Mouse (Mus musculus): Measurements from ENCODE around the gene Acot7.

Gene Acot7

DNA sequence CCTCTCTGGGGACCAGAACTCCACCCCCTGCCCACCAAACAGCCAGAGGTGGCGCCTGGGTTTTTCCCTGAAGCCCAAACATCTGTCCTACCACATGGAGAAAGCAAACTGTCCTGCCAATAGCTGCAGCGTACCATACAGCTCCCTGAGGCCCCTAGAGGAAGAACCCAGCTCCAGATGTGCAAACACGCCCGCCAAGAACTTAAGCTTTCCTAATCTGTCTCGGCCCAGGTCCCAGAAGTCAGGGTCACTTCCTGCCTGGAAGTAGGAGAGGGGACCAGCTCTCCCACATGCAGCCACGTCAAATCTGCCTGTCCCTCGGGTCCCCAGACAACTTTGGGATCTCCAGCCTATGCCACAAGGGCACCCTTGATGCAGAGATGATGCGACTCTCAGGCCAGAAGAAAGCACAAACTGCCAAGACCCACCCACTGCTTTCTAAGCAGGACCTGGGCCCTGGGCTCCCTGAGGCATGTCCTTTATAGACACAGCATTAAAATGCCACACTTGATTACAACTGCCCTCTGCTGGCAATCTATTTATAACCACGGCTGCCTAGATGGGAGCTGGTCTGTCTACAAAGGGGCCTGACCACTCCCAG lies 94.6 kb downstream of the Acot7 start:
- DNase-seq (ENCODE audit: low spot score in 2 of 2): no peak

DNA sequence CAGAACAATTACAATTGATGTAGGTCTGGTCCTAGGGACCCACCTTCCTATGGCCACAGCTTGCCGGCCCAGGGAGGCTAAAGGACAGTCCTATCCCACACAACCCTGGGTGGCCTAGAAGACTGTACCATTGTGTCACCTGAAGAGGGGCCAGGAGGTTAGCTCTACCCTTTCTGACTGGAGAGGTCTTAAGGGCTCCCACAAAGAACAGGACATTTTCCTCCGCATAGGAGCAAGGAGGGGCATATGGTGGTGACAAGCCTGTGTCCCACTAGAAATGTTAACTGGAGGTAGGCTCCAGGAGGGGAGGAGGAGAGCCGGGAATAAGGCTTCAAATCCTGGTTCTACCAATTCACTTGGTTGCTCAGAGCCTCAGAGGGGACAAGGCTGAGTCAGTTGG lies 95.3 kb downstream of the Acot7 start:
- no peak for DNase-seq (ENCODE audit: low spot score in 2 of 2)

DNA sequence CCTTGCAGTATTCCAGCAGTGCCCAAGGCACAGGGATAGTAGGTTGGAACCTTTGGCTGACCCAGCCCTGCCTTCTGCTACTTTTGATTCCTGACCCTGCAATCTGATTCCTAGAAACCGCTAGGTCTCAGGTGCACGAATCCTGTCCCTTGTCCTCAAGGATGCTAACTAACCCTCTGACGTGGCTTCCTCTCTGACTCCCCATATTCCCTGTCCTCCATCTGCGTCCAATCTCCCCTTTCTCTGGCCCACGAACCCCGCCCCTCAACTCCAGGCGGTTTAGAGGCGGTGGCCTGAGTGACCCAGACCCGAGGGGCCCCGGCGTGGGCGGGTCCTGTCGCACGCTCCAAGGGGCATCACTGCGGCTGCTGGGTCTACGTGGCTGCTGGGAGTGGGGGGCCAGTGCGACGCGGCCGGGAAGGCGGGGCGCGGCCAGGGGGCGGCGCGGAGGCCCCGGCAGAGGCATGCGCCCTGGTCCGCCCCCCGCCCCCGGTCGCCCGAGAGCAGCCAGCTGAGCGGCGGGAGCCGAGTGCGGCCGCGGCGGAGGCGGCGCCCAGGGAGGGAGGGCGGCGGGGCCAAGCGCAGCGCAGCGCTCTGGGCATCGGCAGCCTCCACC lies 95.8 kb downstream of the Acot7 start, which contains the start of gene Gpr153:
Gene Gpr153, plus strand, starts transcription at position 612 of the 616 bp plus-strand sequence.
- no peak for DNase-seq (ENCODE audit: low spot score in 2 of 2)

DNA sequence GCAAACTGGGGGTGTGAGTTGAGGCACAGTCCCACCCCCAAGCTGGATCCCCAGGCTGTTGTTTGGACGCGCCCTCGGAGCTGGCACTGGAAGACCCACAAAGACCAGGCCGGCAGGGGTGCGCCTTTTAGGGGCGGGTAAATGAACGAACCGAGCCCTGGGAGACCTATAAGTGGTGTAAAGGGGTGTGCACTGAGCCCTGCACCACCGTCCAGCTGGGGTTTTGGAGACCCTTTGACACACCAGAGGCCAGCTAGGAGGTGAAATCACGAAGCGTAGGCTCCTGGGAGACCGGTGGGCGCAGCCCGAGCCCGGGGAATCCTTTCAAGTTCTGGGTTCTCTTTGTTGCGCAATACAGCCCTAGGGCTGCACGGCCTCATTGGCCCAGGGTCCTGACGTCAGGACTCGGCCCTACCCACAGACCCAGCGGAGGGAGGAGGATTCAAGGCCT lies 96.8 kb downstream of the Acot7 start:
- DNase-seq (ENCODE audit: low spot score in 2 of 2): no peak

DNA sequence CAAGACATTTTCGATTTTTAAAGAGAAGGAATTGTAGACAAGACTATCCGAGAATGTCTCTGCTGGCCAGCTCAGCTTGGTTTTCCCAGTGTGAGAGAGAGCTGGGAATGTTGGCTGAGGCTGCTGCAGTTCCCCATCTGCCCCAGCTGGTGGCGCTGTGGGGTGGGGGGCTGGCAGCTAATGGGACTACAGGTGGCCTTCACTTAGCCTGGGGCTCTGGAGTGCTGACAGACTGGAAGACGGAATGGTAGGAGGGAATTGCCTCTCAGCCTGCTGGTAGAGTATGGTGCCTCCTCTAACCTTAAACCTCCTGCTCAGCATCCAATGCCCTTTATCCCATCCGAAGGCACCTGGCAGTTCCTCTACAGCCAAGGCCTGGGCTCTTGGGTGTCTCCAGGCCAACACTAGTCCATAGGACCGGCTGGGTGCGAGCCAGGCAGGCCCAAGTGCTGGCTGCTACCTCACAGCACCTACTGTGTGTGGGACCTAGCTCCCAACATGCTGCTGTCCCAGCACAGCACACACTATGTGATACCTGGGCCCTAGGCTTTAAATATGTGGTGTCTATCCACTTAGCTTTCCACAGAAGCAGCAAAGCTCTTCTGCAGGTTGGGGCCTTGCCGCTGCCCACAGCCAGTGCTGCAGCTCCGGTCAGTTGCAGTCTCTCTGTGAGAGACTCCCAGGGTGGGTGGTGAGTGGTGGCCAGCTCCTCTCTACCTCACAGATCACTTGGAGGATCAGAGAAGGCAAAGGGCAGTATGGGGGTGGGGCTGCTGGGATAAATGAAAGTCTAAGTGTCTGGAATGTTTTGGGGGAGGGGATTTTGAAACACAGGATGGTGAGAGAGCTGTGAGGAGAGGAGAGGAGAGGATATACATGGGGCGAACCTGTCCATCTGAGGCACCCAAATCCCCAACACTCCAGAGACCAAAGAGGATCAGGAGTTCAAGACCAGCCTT lies 98.7 kb downstream of the Acot7 start:
- DNase-seq (ENCODE audit: low spot score in 2 of 2): no peak

DNA sequence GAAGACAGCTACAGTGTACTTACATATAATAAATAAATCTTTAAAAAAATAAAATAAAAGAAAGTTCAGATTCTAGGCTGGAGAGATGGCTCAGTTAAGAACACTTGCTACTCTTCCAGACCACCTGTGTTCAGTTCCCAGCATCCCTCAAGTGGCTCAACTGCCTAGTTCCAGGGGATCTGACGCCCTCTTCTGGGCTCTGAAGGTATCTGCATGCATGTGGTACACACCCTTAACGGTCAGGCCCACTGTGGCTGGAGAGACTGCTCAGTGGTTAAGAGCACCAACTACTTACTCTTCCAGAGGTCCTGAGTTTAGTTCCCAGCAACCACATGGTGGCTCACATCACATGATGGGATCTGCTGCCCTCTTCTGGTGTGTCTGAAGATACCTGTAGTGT lies 100.0 kb downstream of the Acot7 start:
- no peak for DNase-seq (ENCODE audit: low spot score in 2 of 2)

DNA sequence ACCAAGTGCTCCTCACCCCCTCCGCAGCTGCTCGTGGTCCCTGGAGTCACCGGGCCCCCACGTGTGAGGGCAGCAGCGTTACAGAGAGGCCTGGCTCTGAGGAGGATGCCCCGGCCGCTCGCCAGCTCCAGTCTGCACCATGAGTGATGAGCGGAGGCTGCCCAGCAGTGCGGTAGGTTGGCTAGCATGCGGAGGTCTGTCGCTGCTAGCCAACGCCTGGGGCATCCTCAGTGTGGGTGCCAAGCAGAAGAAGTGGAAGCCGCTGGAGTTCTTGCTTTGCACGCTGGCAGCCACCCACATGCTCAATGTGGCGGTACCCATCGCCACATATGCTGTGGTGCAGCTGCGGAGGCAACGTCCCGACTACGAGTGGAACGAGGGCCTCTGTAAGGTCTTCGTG lies 101.1 kb downstream of the Acot7 start:
- no peak for DNase-seq (ENCODE audit: low spot score in 2 of 2)

DNA sequence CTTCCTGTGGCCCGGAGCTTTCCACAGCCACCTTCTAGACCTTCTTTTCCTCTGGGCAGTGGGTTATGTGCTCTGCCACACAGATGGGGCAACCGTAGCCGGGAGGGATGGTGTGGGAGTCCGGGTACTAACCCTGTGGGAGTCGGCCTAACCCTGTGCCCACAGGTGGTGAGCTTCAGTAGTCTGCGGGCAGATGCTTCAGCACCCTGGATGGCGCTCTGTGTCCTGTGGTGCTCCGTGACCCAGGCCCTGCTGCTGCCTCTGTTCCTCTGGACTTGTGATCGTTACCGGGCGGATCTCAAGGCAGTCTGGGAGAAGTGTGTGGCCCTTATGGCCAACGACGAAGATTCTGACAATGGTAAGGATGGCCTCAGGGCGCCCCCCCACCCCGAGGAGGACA lies 103.7 kb downstream of the Acot7 start:
- DNase-seq (ENCODE audit: low spot score in 2 of 2): no peak

DNA sequence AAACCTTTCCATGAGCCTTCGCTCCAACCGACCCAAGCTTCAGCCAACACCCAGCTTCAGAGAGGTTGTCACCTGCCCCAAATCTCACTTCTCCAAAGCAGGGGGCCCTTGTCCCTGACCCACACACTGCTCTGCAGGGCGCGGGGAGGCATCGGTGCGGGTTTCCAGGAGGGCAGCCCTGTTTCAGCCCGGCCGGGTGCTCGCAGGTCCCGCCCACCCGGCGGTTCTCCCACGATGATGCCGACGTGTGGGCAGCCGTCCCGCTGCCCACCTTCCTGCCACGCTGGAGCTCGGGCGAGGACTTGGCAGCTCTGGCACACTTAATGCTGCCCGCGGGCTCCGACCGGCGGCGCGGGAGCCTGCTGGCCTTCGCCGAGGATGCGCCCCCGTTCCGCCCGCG lies 104.8 kb downstream of the Acot7 start:
- no peak for DNase-seq (ENCODE audit: low spot score in 2 of 2)

DNA sequence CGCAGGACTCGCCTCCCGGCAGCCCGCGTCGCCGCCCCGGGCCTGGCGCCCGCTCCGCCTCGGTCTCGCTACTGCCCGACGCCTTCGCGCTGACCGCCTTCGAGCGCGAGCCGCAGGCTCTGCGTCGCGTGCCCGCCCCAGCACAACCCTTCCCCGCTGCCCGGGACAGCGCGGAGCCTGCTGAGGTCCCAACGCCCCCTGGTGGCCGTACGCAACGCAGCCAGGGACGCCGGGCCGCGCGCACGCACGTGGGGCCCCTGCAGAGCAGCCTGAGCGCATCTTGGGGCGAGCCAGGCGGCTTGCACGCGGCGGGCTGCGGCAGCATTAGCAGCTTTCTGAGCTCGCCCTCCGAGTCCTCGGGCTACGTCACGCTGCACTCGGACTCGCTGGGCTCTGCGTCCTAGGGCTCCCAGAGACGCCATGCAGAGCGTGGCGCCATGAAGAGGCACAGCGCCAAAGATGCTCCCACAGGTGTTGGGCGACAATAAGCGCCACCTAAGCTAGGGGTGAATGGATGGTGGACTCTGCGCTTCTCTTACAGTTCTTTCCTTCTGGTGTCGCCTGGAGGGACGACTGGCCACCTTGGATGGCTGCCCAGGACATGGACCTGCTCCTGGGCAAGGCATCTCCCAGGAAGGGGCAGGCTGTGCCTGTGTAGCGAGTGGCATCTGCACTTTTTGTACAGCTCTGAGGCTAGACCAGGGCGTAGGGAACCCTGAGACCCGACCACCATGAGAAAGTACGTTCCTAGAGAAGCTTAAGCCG lies 105.4 kb downstream of the Acot7 start:
- peak; percentile 75 to 86 for DNase-seq (ENCODE audit: low spot score in 2 of 2)

DNA sequence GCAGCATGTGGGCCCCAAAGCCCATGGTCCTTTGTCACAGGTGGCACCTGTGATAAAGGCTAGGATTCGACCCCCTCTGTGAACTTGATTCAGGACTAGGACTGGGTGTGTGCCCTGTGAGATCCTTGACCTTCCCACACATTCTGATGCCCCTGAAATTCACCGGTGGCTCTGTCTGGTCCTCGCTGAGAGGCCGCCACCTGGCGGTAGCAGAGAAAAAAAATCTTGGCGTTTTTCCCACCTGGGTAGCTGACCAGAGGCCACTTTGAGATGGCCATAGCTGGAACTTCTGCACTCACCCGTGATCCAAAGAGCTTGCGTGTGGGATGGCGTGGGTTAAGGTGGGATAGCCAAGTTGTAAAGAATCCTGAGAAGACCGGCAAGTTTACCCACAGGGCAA lies 107.6 kb downstream of the Acot7 start:
- DNase-seq (ENCODE audit: low spot score in 2 of 2): peak; percentile 34 to 61

DNA sequence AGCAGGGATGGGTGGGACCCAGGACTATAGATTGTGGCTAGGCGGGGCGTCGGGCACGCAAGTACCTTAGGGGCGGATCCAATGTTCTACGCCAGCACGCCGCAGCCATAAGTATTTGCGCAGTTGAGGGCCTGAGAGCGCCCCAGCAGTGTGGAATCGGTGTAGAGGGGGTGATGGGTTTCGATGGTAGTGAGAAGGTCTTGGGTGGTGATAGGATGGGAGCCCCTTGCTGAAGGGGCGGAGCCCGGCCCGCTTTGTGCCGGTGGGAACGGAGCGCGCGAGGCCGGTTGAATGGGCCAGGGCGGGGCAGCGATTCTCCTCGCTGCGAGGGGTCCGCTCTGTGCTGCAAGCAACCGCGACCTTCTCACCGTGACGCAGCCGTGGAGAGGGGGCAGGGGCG lies 108.2 kb downstream of the Acot7 start:
- DNase-seq (ENCODE audit: low spot score in 2 of 2): no peak

DNA sequence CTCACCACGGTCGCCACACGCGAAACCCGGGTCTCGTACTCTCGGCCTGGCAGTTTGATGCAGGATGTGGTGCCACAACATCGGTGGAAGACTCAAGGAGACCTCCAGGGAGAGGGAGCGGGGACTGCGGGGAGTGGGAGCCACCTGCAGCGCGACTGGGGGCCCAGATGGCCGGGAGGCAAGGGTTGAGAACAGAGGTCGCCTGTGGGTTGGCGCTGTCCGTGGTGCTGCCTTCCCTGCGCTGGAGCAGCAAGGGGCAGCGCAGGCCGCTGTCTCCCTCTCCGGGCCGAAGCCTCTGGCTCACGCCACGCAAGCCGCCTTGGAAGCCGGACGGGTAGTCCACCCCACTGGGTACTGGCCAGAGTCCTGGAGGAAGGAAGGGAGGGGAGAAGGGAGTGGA lies 109.0 kb downstream of the Acot7 start:
- DNase-seq (ENCODE audit: low spot score in 2 of 2): peak; percentile 46 to 81

DNA sequence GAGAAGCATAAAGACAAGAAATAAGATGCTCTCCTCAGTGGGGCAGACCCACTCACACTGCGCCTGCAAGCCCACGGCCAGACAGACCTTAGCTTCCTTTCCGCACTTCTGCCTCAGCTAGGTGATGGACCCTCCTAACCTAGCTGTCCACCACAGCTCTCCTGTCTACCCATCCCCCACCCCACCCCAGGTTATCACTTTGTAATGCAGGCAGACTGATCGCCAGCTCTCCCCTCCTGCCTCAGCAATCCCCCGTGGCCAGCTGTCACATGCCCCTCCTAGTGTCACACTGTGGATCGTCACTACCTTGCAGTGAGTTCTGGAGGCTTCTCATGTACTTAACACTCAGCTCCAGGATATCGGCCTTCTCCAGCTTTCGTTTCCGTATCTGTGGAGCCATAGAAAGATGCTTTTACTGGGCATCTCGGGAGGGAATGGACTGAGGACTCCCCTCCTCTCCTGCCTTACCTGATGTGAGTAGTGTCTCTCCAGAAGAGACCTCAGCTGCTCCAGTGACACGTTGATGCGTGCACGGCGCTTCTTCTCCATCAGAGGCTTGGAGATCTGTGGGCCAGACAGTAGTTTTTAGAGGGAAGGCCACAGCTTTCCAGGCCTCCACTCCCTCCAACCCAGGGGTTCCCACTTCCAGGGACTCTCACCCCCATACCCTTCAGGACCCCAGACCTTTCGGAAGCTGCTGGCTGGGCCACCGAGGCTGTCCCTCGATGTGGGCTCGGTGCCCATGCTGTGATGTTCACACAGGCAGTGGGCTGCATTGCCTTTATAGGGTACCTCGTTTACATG lies 109.6 kb downstream of the Acot7 start:
- no peak for DNase-seq (ENCODE audit: low spot score in 2 of 2)

DNA sequence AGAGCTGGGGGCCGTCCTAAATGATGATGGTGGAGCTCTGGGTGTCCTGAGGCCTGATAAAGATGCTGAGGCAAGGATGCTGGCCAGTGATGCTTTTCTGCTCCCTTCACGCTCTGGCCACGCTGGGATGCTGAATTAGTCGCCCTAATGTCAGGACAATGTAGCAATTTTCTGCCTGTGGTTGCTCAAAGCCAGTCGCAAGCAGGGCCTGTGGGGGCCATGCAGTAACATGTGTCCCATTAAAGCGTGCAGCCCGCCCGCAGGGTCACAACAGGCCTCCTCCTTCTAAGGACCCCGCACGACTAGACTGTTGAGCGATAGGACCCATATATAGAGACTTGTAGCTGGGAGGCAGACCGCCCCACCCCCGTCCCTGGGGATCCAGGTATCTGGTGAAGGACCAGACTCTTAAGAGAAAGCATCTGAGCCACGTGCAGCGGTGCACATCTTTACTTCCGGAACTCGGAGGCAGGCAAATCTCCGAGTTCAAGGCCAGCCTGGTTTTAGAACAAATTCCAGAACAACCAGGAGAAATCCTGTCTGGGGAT lies 110.5 kb downstream of the Acot7 start:
- no peak for DNase-seq (ENCODE audit: low spot score in 2 of 2)

DNA sequence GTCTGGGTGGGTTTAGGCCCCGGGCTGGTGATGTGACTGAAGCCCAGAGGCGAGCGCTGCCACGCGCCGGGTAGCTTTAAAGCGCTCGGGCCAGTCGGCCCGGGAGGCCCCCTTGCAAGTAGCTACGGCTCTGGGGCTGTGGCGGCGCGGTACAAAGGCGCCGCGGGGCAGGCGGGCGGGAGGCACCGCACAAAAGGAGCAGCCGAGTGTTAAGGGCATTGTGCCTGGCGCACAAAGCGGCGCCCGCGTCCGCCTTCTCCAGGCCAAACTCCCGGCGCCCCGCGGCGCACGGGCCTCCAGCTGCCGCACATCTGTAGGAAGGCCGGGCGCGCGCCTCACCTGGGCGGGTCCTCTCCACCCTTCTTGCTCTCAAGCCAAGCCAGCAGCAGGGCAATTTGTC lies 112.5 kb downstream of the Acot7 start:
- no peak for DNase-seq (ENCODE audit: low spot score in 2 of 2)

DNA sequence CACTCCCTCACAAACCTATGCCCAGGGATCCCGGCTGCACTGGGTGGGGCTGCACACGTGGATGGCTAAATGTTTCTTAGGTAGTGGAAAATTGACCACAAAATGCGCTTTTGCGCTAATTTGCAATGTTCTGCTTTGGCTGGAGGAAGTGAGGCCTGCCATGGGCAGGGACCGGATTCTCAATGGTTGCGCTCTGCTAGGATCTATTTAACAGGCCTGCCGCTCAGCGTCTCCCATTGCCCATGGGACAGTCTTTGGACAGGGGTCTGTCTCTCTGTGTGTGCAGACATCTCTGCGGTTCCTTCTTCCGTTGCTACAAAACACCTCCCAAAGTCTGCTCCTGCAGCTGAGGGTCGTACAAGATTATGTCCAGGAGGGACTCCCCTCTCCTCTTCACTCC lies 113.1 kb downstream of the Acot7 start:
- DNase-seq (ENCODE audit: low spot score in 2 of 2): no peak

DNA sequence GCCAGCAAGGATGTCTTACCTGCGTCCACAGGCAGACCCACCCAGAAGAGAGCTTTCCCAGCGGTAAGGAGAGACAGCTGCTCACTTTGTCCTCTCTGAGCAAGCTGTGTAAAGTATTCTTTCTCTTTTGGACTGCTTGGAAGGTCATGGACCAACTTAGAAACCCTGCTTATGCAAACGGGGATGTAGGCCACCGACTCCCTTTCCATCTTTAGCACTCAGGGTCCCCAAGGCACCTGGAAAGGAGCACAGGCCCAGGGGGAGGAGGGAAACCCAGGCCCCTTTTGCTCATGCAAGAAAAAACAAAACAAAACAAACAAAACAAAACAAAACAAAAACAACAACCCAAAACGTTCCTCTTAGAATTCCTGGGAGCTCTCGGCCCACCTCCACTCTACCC lies 113.6 kb downstream of the Acot7 start, which contains the start of gene Hes3:
Gene Hes3, minus strand, starts transcription at position 101 of the 400 bp plus-strand sequence.
- DNase-seq (ENCODE audit: low spot score in 2 of 2): no peak

DNA sequence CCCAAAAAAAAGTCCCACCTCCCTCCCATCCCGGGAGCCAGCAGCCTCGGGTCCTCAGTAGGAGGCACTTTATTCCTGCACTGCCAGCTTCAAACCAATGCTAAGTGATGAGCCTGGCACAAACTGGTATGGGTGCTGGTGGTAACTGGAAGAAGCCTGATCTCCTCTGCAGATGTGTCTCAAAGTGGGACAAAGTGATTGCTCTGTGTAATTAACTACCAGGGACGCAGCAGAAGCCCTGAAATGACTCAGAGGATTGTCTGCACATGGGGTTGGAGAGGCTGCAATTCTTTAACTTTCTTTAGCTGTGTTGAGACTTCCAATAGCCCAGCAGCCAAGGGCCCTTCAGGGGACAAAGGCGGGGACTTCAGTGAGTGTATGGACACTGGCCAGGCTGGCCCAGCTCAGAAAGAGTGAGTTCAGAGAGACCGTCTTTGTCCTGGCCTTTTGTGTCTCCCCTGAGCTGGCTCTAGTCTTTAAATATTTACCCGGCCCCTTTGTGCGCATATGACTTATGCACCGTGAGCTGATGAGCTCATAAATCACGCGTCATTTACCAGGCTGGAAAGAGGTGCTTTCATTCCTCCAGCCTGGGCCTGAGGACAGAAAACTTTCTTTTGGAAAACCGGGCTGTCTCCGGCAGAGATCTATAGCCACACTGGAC lies 114.3 kb downstream of the Acot7 start:
- no peak for DNase-seq (ENCODE audit: low spot score in 2 of 2)

All from spleen, postnatal 10 days (tissue).